Mouse (Mus musculus): ENCODE measurements around the gene Mup14. TPM values are rescaled to one million over a fixed set of nuclear protein-coding genes. Genes with fewer than 3 reads are reported as not detected.

Mup14 gene
- polyA plus RNA-seq (2012; rRNA removed; ENCODE audit: low replicate concordance), result 98.9 and 208 TPM in 2 replicates

GRCm38 (mm10) chr4:61303900-61304299 lies at the start of gene Mup14:
Gene Mup14, minus strand, starts transcription at chr4:61304000.

Other genes starting within 250 kb of the Mup14 start
- gene Mup13, start 75.7 kb downstream of the Mup14 start, polyA plus RNA-seq (2012; rRNA removed; ENCODE audit: low replicate concordance), result 0.60 TPM in 1 of 2 replicates, not detected in the other
- 0.49 and 2.0 TPM in 2 replicates for gene Mup15, start 135.7 kb upstream of the Mup14 start, polyA plus RNA-seq (2012; rRNA removed; ENCODE audit: low replicate concordance)
- 2.0 and 4.1 TPM in 2 replicates for gene Mup16, start 215.5 kb upstream of the Mup14 start, polyA plus RNA-seq (2012; rRNA removed; ENCODE audit: low replicate concordance)